Mouse (Mus musculus) bone marrow, adult 2 months (tissue): ENCODE measurements around the gene Riox2. TPM values are rescaled to one million over a fixed set of nuclear protein-coding genes. Genes with fewer than 3 reads are reported as not detected.

ENCODE experiments used
- H3K27ac ChIP-seq: fragments of 200-500 bp; 2 replicates; pipeline ENCODE4 v1.5.1; 2012; ENCODE audit warnings: low read depth, mild to moderate bottlenecking, control low read depth, inconsistent platforms, low read length; ENCODE audit not compliant: control insufficient read depth, poor library complexity, insufficient read depth
- H3K4me1 ChIP-seq: fragments of 200-500 bp; 2 replicates; pipeline ENCODE4 v1.6.1; 2011; ENCODE audit warnings: low read length; ENCODE audit not compliant: control insufficient read depth, insufficient read depth
- H3K4me3 ChIP-seq: fragments of 200-500 bp; replicated peaks from 2 replicates; pipeline ENCODE3; 2011; ENCODE audit warnings: mild to moderate bottlenecking, low read depth, low read length, control low read depth; ENCODE audit not compliant: control insufficient read depth
- CTCF ChIP-seq: fragments of 200-500 bp; IDR thresholded peaks from 2 replicates; pipeline ENCODE4 v1.5.1; 2011; ENCODE audit warnings: low read length, control low read depth; ENCODE audit not compliant: control insufficient read depth, insufficient read depth
- POLR2A ChIP-seq: fragments of 200-500 bp; IDR thresholded peaks from 2 replicates; pipeline ENCODE4 v1.6.1; 2011; ENCODE audit warnings: low read depth, mild to moderate bottlenecking, control low read depth, low read length, borderline replicate concordance; ENCODE audit not compliant: control insufficient read depth
- WGBS: fragments of 180-500 bp; shearing (Covaris S2); methylation state at CpG from one replicate; pipeline ENCODE4 v1.1.7; 2018; 5-methylcytosine and 5-hydroxymethylcytosine counted together
- polyA plus RNA-seq: library from polyadenylated mRNA; stranded (reverse); fragments of >200 nt; gene quantifications from 2 replicates; pipeline ENCODE4 v1.2.4, GENCODE M21; 2011; ENCODE audit warnings: low replicate concordance; ENCODE audit not compliant: missing spikeins, insufficient read depth, insufficient read length

Riox2 gene
- polyA plus RNA-seq, 1 experiment = 14.6 TPM

GRCm38 (mm10) chr16:59529570-59529969, 58.0 kb downstream of the Riox2 start:
- Histone ChIP-seq H3K27ac (no peak overlapping the region), H3K4me1 (no peaks in the 10 kb centered on the region), H3K4me3 (no peak overlapping the region)
- 84% methylated on average over 13 of the region's 13 CpGs for WGBS
- no peak for TF ChIP-seq POLR2A
- no peak for TF ChIP-seq CTCF

GRCm38 (mm10) chr16:59531243-59531642, 59.7 kb downstream of the Riox2 start:
- no peak overlapping the region for H3K27ac ChIP-seq
- no peak for TF ChIP-seq CTCF
- H3K4me1 ChIP-seq = no peaks in the 10 kb centered on the region
- no peak overlapping the region for H3K4me3 ChIP-seq
- WGBS = 84% methylated on average over 5 of the region's 5 CpGs

GRCm38 (mm10) chr16:59532561-59532960, 61.0 kb downstream of the Riox2 start:
- WGBS = 29% methylated on average over 3 of the region's 3 CpGs

GRCm38 (mm10) chr16:59534349-59534748, 62.8 kb downstream of the Riox2 start:
- Histone ChIP-seq H3K27ac (no peak overlapping the region), H3K4me1 (no peaks in the 10 kb centered on the region), H3K4me3 (no peak overlapping the region)
- no peak for TF ChIP-seq POLR2A
- 87% methylated on average over 11 of the region's 11 CpGs for WGBS

More at GRCm38 (mm10) chr16:59532561-59532960, 61.0 kb downstream of the Riox2 start:
- H3K4me1 ChIP-seq = no peaks in the 10 kb centered on the region
- no peak overlapping the region for H3K27ac ChIP-seq
- TF ChIP-seq CTCF = no peak
- no peak for TF ChIP-seq POLR2A
- no peak overlapping the region for H3K4me3 ChIP-seq

GRCm38 (mm10) chr16:59535673-59536072, 64.1 kb downstream of the Riox2 start:
- no peak overlapping the region for H3K27ac ChIP-seq
- 82% methylated on average over 5 of the region's 5 CpGs for WGBS
- no peak for TF ChIP-seq CTCF
- TF ChIP-seq POLR2A = no peak
- no peak overlapping the region for H3K4me3 ChIP-seq
- H3K4me1 ChIP-seq = no peaks in the 10 kb centered on the region

GRCm38 (mm10) chr16:59540944-59541343, 69.4 kb downstream of the Riox2 start:
- no peak overlapping the region for H3K27ac ChIP-seq
- WGBS = 79% methylated on average over 3 of the region's 3 CpGs
- TF ChIP-seq CTCF (no peak), POLR2A (no peak)
- H3K4me3 ChIP-seq = no peak overlapping the region
- H3K4me1 ChIP-seq = no peaks in the 10 kb centered on the region

GRCm38 (mm10) chr16:59541382-59541781, 69.8 kb downstream of the Riox2 start:
- 92% methylated on average over 4 of the region's 4 CpGs for WGBS
- no peaks in the 10 kb centered on the region for H3K4me1 ChIP-seq
- no peak overlapping the region for H3K4me3 ChIP-seq
- no peak overlapping the region for H3K27ac ChIP-seq
- TF ChIP-seq CTCF (no peak), POLR2A (no peak)

Other genes with a start within 250 kb of the Riox2 start
- not detected in 2 replicates for gene Olfr201, start 199.1 kb upstream of the Riox2 start, polyA plus RNA-seq
- gene Olfr202, start 185.0 kb upstream of the Riox2 start, polyA plus RNA-seq = not detected in 2 replicates
- not detected in 2 replicates for gene Olfr203, start 172.9 kb upstream of the Riox2 start, polyA plus RNA-seq
- not detected in 2 replicates for gene Olfr204, start 153.5 kb upstream of the Riox2 start, polyA plus RNA-seq
- gene Olfr205, start 140.6 kb upstream of the Riox2 start, polyA plus RNA-seq = not detected in 2 replicates
- gene Olfr206, start 122.5 kb upstream of the Riox2 start, polyA plus RNA-seq = not detected in 2 replicates
- gene Olfr209, start 107.8 kb upstream of the Riox2 start, polyA plus RNA-seq = not detected in 2 replicates
- gene Gabrr3, start 64.4 kb upstream of the Riox2 start, polyA plus RNA-seq = not detected in 2 replicates
- gene Crybg3, start 129.2 kb downstream of the Riox2 start, polyA plus RNA-seq = 2.4 and 6.1 TPM in 2 replicates
- gene Arl6, start 167.6 kb downstream of the Riox2 start, polyA plus RNA-seq = 3.4 and 4.1 TPM in 2 replicates